In genomic region chr12:51655944-51656465, GRCm38 (mm10) we compare ENCODE assay signal across 21 mouse cellular contexts. TPM values are rescaled to one million over a fixed set of nuclear protein-coding genes. Genes with fewer than 3 reads are reported as not detected.
DNase-seq lines count a peak whose midpoint lies in the region; ATAC-seq and TF ChIP-seq lines count a peak whose summit lies in the region.
"Had no signal": no experiment of that assay in that cellular context is flagged by ENCODE, and none has a peak within 500 bp of the region (broad histone marks: within the 10 kb centered on the region; RNA-seq: fewer than 3 reads in every experiment).

No protein-coding gene starts in this region.

- 80% methylated on average over 1 of the region's 1 CpGs for WGBS in liver, postnatal 0 days (ENCODE audit: insufficient replicate concordance)

- no peak for TF ChIP-seq CTCF in ES-Bruce4 (IDR thresholded peaks at IDR 0.05; ENCODE audit: low read depth, low read length)
- TF ChIP-seq CTCF in G1E (IDR thresholded peaks at IDR 0.05; ENCODE audit: low read depth, low read length), result no peak
- TF ChIP-seq CTCF in liver, postnatal 0 days (IDR thresholded peaks at IDR 0.05; ENCODE audit: low read depth), result no peak

- H3K4me3 ChIP-seq in ES-Bruce4 (ENCODE audit: low read depth, low read length) (no peak overlapping the region), G1E (ENCODE audit: low read depth, low read length) (no peak overlapping the region)
- H3K4me3 ChIP-seq in liver, postnatal 0 days (ENCODE audit: low read depth, low read length), result no peak overlapping the region
- H3K4me3 ChIP-seq: embryonic facial prominence, embryonic 12.5 days; forebrain, embryonic 13.5 days; heart, embryonic 12.5 days; hindbrain, embryonic 10.5 days; intestine, embryonic 15.5 days had no signal

- 0 out of 2 replicates have a peak, but pooled peaks have one; percentile 20 for TF ChIP-seq EP300 in ES-Bruce4 (IDR thresholded peaks at IDR 0.05; ENCODE audit: insufficient read depth, low read depth, low read length)
- no peak for TF ChIP-seq EP300 in liver, postnatal 0 days (IDR thresholded peaks at IDR 0.05; ENCODE audit: low read depth)

- no peak for TF ChIP-seq POLR2A in ES-Bruce4 (IDR thresholded peaks at IDR 0.05; ENCODE audit: insufficient read depth, low read length)

- H3K9me3 ChIP-seq in ES-Bruce4 (replicated peaks; ENCODE audit: control insufficient read depth, insufficient read depth, low read length, poor library complexity, severe bottlenecking) (no peaks in the 10 kb centered on the region), G1E (replicated peaks) (no peaks in the 10 kb centered on the region)
- no peaks in the 10 kb centered on the region for H3K9me3 ChIP-seq in liver, postnatal 0 days (ENCODE audit: low read length)
- H3K9me3 ChIP-seq: embryonic facial prominence, embryonic 12.5 days; forebrain, embryonic 13.5 days; heart, embryonic 12.5 days; hindbrain, embryonic 10.5 days; intestine, embryonic 15.5 days had no signal

- H3K36me3 ChIP-seq in ES-Bruce4 (ENCODE audit: control insufficient read depth, insufficient read depth, low read length, poor library complexity, severe bottlenecking) (peaks cover 9% of the 10 kb centered on the region), G1E (replicated peaks) (peaks cover 34% of the 10 kb centered on the region)
- peaks cover 8% of the 10 kb centered on the region for H3K36me3 ChIP-seq in liver, postnatal 0 days (replicated peaks; ENCODE audit: insufficient read depth, low read length)

- no peak overlapping the region for H3K4me2 ChIP-seq in liver, postnatal 0 days (ENCODE audit: low read depth, low read length)
- H3K4me2 ChIP-seq: embryonic facial prominence, embryonic 12.5 days; forebrain, embryonic 13.5 days; heart, embryonic 12.5 days; hindbrain, embryonic 14.5 days; intestine, embryonic 15.5 days had no signal

- DNase-seq in G1E (ENCODE audit: low spot score) (peak; percentile 10), ZHBTc4 (ENCODE audit: low read depth, low spot score) (peak; percentile 35)
- DNase-seq in heart, adult 18-20 months, result no peak
- DNase-seq in liver, postnatal 0 days, result no peak
- DNase-seq in right cerebral cortex, postnatal 10 days (ENCODE audit: low spot score in 2 of 2), result no peak
- DNase-seq: adrenal gland, adult 2 months; adrenal gland, postnatal 25 days; B cell, adult 2 months; cerebellum, adult 11 months; cerebellum, adult 8-10 months; cerebellum, postnatal 14 days; gastrocnemius, postnatal 10 days; kidney, adult 2 months had no signal

- H3K27ac ChIP-seq in ES-Bruce4 (ENCODE audit: insufficient read depth, low read length), result no peak overlapping the region
- H3K27ac ChIP-seq in liver, postnatal 0 days (ENCODE audit: low read depth), result no peak overlapping the region
- H3K27ac ChIP-seq: embryonic facial prominence, embryonic 12.5 days; forebrain, embryonic 13.5 days; hindbrain, embryonic 10.5 days; hindbrain, embryonic 14.5 days; intestine, embryonic 15.5 days had no signal

- H3K27me3 ChIP-seq in ES-Bruce4 (ENCODE audit: control insufficient read depth, insufficient read depth, low read length, poor library complexity, severe bottlenecking) (no peaks in the 10 kb centered on the region), G1E (ENCODE audit: insufficient read depth, low read length) (no peaks in the 10 kb centered on the region)
- H3K27me3 ChIP-seq in liver, postnatal 0 days (ENCODE audit: insufficient read depth, low read length), result no peaks in the 10 kb centered on the region
- H3K27me3 ChIP-seq: embryonic facial prominence, embryonic 12.5 days; forebrain, embryonic 13.5 days; heart, embryonic 12.5 days; intestine, embryonic 15.5 days had no signal

- H3K9ac ChIP-seq in ES-Bruce4 (ENCODE audit: low read depth, poor library complexity, severe bottlenecking), result no peak overlapping the region
- no peak overlapping the region for H3K9ac ChIP-seq in liver, postnatal 0 days (replicated peaks)
- H3K9ac ChIP-seq: embryonic facial prominence, embryonic 12.5 days; forebrain, embryonic 13.5 days; heart, embryonic 12.5 days; hindbrain, embryonic 14.5 days; intestine, embryonic 15.5 days had no signal

- H3K4me1 ChIP-seq in ES-Bruce4 (ENCODE audit: control insufficient read depth, insufficient read depth, low read length), result no peaks in the 10 kb centered on the region
- peaks cover 4% of the 10 kb centered on the region for H3K4me1 ChIP-seq in G1E (ENCODE audit: insufficient read depth, low read depth, low read length)
- no peaks in the 10 kb centered on the region for H3K4me1 ChIP-seq in liver, postnatal 0 days (ENCODE audit: insufficient read depth)
- H3K4me1 ChIP-seq: embryonic facial prominence, embryonic 12.5 days; hindbrain, embryonic 10.5 days; intestine, embryonic 15.5 days had no signal

- ATAC-seq in G1E (ENCODE audit: extremely low read depth, insufficient number of reproducible peaks, low FRiP score, poor library complexity, severe bottlenecking), result no peak
- ATAC-seq in liver, postnatal 0 days, result no peak
- ATAC-seq: CD4-positive, CD25-positive, alpha-beta regulatory T cell, adult 4 months; forebrain, embryonic 13.5 days; intestine, embryonic 15.5 days had no signal

RNA-seq across cellular contexts. Expression of gene Ap4s1, which starts 34.8 kb away (rescaled TPM):
- polyA plus RNA-seq in ES-Bruce4 (2011; ENCODE audit: insufficient read depth, insufficient read length, low read depth, missing spikeins) (10.2 and 11.3 TPM in 2 replicates), G1E (2012) (7.2 TPM in 2 replicates)
- total RNA-seq in G1E (2014; fragmentation: Nextera tagmentation) (16.2 and 28.5 TPM in 2 replicates), G1E (2017) (17.1 and 21.8 TPM in 2 replicates)
- total RNA-seq in heart, adult 18-20 months (2021), result 10 to 100 TPM; 59.1 to 60.9 TPM
- polyA plus RNA-seq in liver, postnatal 0 days (2015; fragmentation: Nextera tagmentation; extraction: Ambion mirVana), result 14.9 and 17.2 TPM in 2 replicates

RNA-seq across cellular contexts. Expression of gene Strn3, which starts 35.7 kb away (rescaled TPM):
- polyA plus RNA-seq in ES-Bruce4 (2011; ENCODE audit: insufficient read depth, insufficient read length, low read depth, missing spikeins) (106 and 109 TPM in 2 replicates), G1E (2012) (20.0 and 25.0 TPM in 2 replicates)
- total RNA-seq in G1E (2014; fragmentation: Nextera tagmentation) (93.1 and 94.9 TPM in 2 replicates), G1E (2017) (98.3 and 102 TPM in 2 replicates)
- 100 to 1,000 TPM; 102 to 109 TPM for total RNA-seq in heart, adult 18-20 months (2021)
- polyA plus RNA-seq in liver, postnatal 0 days (2015; fragmentation: Nextera tagmentation; extraction: Ambion mirVana), result 11.5 and 11.9 TPM in 2 replicates

Comparison
In these comparisons a context has a peak if more than half of its experiments do, and no peak if none do; other contexts are left out.
1. DNase-seq: peak in G1E (single experiment) and ZHBTc4 (single experiment); none in heart, adult 18-20 months (0 of 2), liver, postnatal 0 days (single experiment) and right cerebral cortex, postnatal 10 days (0 of 2).